Mouse (Mus musculus) bone marrow macrophage, adult 2 months (primary cell): ENCODE data around the gene Ctnna3.

Experiments used
- CTCF ChIP-seq: IDR thresholded peaks from 2 replicates; pipeline ENCODE4 v1.5.1; 2012; ENCODE audit warnings: low read depth, mild to moderate bottlenecking, low read length, moderate library complexity
- POLR2A ChIP-seq: IDR thresholded peaks from 2 replicates; pipeline ENCODE4 v1.6.1; 2012; ENCODE audit warnings: mild to moderate bottlenecking, low read depth, low read length, borderline replicate concordance

GRCm38 (mm10) chr10:63455110-63455878, 25.4 kb downstream of the Ctnna3 start:
- TF ChIP-seq CTCF (no peak), POLR2A (no peak)
